Mouse (Mus musculus): ENCODE data around the gene Cntf. TPM values are rescaled to one million over a fixed set of nuclear protein-coding genes. Genes with fewer than 3 reads are reported as not detected.

Cntf gene
- total RNA-seq, 2 experiments from 2014 or later: 1.2 to 2.6 TPM

Other genes with a start within 250 kb of the Cntf start
- 1 to 10 TPM; 3.7 to 3.9 TPM for gene Fam111a, start 219.9 kb downstream of the Cntf start, total RNA-seq (2021)
- not detected for gene Gm4952, start 165.7 kb downstream of the Cntf start, total RNA-seq (2021)
- not detected for gene Glyat, start 132.3 kb downstream of the Cntf start, total RNA-seq (2021)
- not detected for gene Olfr1442, start 95.2 kb downstream of the Cntf start, total RNA-seq (2021)
- not detected for gene Olfr1443, start 87.5 kb downstream of the Cntf start, total RNA-seq (2021)
- not detected for gene Keg1, start 69.8 kb downstream of the Cntf start, total RNA-seq (2021)
- gene Zfp91, start 30.5 kb upstream of the Cntf start, total RNA-seq (2021): 10 to 100 TPM; 73.3 to 74.1 TPM
- gene Lpxn, start 30.6 kb upstream of the Cntf start, total RNA-seq (2021): 1 to 10 TPM; 1.1 to 1.5 TPM
- gene Gm5244, start 81.0 kb upstream of the Cntf start, total RNA-seq (2021): not detected
- gene Olfr1444, start 91.7 kb upstream of the Cntf start, total RNA-seq (2021): not detected
- gene Olfr1445, start 118.2 kb upstream of the Cntf start, total RNA-seq (2021): not detected
- not detected for gene Olfr1446, start 127.9 kb upstream of the Cntf start, total RNA-seq (2021)
- gene Olfr1447, start 138.1 kb upstream of the Cntf start, total RNA-seq (2021): not detected
- gene Olfr1448, start 158.8 kb upstream of the Cntf start, total RNA-seq (2021): not detected
- gene Olfr1449, start 165.2 kb upstream of the Cntf start, total RNA-seq (2021): not detected
- not detected for gene Olfr1450, start 184.6 kb upstream of the Cntf start, total RNA-seq (2021)
- gene Olfr1451, start 229.4 kb upstream of the Cntf start, total RNA-seq (2021): not detected